15 mouse cellular contexts compared by ENCODE assay signal in the genomic region with DNA sequence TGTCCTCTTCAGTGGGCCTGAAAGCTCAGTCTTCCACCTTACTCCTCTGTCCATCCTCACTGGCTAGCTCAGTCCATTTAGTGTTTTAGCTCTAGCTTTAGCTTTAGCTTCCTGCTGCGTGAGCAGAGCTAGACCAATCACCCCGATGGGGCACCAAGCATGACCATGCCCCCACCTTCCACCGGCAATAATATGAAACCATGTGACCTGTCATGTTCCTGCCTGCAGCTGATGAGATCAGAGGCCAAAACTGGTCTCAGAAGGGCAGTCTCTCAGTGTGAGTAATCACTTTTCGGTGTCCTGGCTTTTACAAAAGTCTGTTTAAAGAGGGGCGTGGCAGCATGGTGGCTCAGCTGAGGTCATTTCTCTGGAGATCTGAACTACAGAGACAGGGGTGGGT.
DNase-seq lines count a peak whose midpoint lies in the region; ATAC-seq lines count a peak whose summit lies in the region.
"Had no signal": no experiment of that assay in that cellular context is flagged by ENCODE, and none has a peak within 500 bp of the region (broad histone marks: within the 10 kb centered on the region; RNA-seq: fewer than 3 reads in every experiment).

No protein-coding gene starts in this region.

- H3K4me3 ChIP-seq in heart, embryonic 13.5 days, result no peak overlapping the region
- no peak overlapping the region for H3K4me3 ChIP-seq in intestine, embryonic 15.5 days (replicated peaks)
- H3K4me3 ChIP-seq: gastrocnemius, adult 2 months had no signal

- no peak for DNase-seq in heart, postnatal 36 days
- peak; percentile 7 to 14 for DNase-seq in urinary bladder, postnatal 36 days (ENCODE audit: low spot score in 2 of 2)
- no peak for DNase-seq in urinary bladder, postnatal 4 days (ENCODE audit: low spot score in 2 of 2)
- peak; percentile 9 for DNase-seq in yolk sac, embryonic 10.5 days (ENCODE audit: low spot score)
- no peak for DNase-seq in left cerebral cortex, adult 11 months (ENCODE audit: low spot score)
- DNase-seq: adrenal gland, postnatal 36 days; cerebellum, postnatal 10 days; gastrocnemius, adult 2 months; kidney, postnatal 14 days; thymus, postnatal 36 days had no signal

- peak overlapping the region; percentile 61 for H3K9ac ChIP-seq in heart, embryonic 13.5 days
- no peak overlapping the region for H3K9ac ChIP-seq in intestine, embryonic 15.5 days

- H3K9me3 ChIP-seq in heart, embryonic 13.5 days, result no peaks in the 10 kb centered on the region
- no peaks in the 10 kb centered on the region for H3K9me3 ChIP-seq in intestine, embryonic 15.5 days

- H3K27me3 ChIP-seq in heart, embryonic 13.5 days (replicated peaks), result no peaks in the 10 kb centered on the region
- no peaks in the 10 kb centered on the region for H3K27me3 ChIP-seq in intestine, embryonic 15.5 days (replicated peaks)

- intact Hi-C loops in heart, postnatal 36 days (cut with DNase I), result no loop called here

- no peak for ATAC-seq in heart, embryonic 13.5 days (ENCODE audit: extremely low read depth, insufficient number of reproducible peaks, low FRiP score, low TSS enrichment)
- peak; percentile 79 for ATAC-seq in intestine, embryonic 15.5 days
- ATAC-seq in cerebellum, adult (ENCODE audit: insufficient number of reproducible peaks, low FRiP score, low TSS enrichment), result no peak
- ATAC-seq: forebrain, embryonic 14.5 days; inflammation-experienced regulatory T-cells, adult 6 months had no signal

- peaks cover 77% of the 10 kb centered on the region for H3K36me3 ChIP-seq in heart, embryonic 13.5 days
- H3K36me3 ChIP-seq in intestine, embryonic 15.5 days, result no peaks in the 10 kb centered on the region

- H3K4me2 ChIP-seq in heart, embryonic 13.5 days, result no peak overlapping the region
- no peak overlapping the region for H3K4me2 ChIP-seq in intestine, embryonic 15.5 days (replicated peaks)

- H3K27ac ChIP-seq in heart, embryonic 13.5 days (replicated peaks), result peak overlapping the region; percentile 81
- no peak overlapping the region for H3K27ac ChIP-seq in intestine, embryonic 15.5 days
- H3K27ac ChIP-seq: gastrocnemius, adult 2 months had no signal

- WGBS in heart, embryonic 13.5 days, result 44% methylated on average over 5 of the region's 5 CpGs
- 54% methylated on average over 5 of the region's 5 CpGs for WGBS in intestine, embryonic 15.5 days

- H3K4me1 ChIP-seq in heart, embryonic 13.5 days, result peaks cover 44% of the 10 kb centered on the region
- H3K4me1 ChIP-seq in intestine, embryonic 15.5 days (replicated peaks), result no peaks in the 10 kb centered on the region

Comparison
In these comparisons a context has a peak if more than half of its experiments do, and no peak if none do; other contexts are left out.
1. DNase-seq: peak in urinary bladder, postnatal 36 days (2 of 2) and yolk sac, embryonic 10.5 days (single experiment); none in heart, postnatal 36 days (0 of 2), urinary bladder, postnatal 4 days (0 of 2) and left cerebral cortex, adult 11 months (single experiment).